Mouse (Mus musculus): Measurements from ENCODE around the gene Bbof1. TPM values are rescaled to one million over a fixed set of nuclear protein-coding genes. Genes with fewer than 3 reads are reported as not detected.

Gene Bbof1
- total RNA-seq, 2 experiments from 2014 or later: 10.1 TPM

DNA sequence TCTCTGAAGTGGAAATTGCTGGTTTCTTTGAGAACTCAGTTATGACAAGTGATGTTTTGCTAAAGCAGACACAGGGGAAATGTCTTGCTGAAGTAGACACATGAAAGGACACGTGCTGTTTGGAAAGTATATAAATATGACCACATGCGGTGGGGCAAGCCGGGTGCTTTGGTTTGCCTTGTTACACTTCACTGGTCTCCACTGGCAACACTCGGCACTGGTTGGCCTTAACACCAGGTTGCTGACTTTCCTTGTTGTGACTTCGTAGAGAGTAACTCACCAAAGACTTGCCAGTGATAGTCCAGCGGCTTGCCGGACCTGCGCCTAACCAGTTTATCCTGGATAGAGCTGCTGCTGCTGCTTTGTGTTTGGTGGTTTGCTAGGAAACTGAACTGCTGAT lies 20.8 kb upstream of the Bbof1 start:
- Histone ChIP-seq H3K4me3 (no peak overlapping the region), H3K27ac (no peak overlapping the region)
- no peak for TF ChIP-seq CTCF (IDR thresholded peaks at IDR 0.05)
- DNase-seq (ENCODE audit: extremely low spot score in 1 of 2, low spot score in 2 of 2): no peak
- intact Hi-C loops (cut with DNase I): no loop called here

DNA sequence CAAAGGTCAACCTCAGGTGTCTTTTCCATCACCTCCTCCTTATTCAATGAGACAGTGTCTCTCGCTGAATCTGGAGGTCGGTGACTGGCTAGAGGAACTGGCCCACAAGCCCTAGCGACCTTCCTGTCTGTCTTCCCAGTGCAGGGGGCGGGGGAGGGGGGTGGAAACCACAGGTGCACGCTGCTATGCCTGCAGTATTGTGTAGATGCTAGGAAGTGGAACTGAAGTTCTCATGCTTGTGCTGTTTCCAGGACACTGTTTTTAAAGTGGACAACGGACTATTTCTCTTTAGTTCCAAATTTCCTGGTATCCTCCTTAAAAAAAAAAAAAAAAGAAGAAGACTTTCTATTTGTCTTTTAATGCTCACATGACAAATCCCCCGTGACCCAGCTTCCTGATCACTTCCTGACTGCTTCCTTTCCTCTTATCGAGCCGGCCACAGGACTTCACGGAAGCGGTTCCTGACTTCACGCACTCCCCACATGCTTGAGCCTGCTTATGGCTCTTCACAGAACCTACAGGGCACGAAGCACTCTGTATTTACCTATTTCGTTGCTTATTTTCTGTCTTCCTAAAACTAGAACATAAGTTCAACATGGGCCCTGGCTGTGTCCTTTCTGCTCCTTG lies 20.0 kb upstream of the Bbof1 start:
- DNase-seq (ENCODE audit: extremely low spot score in 1 of 2, low spot score in 2 of 2): no peak
- H3K4me3 ChIP-seq: no peak overlapping the region
- no peak for TF ChIP-seq CTCF (IDR thresholded peaks at IDR 0.05)
- intact Hi-C loops (cut with DNase I): no loop called here
- no peak overlapping the region for H3K27ac ChIP-seq

DNA sequence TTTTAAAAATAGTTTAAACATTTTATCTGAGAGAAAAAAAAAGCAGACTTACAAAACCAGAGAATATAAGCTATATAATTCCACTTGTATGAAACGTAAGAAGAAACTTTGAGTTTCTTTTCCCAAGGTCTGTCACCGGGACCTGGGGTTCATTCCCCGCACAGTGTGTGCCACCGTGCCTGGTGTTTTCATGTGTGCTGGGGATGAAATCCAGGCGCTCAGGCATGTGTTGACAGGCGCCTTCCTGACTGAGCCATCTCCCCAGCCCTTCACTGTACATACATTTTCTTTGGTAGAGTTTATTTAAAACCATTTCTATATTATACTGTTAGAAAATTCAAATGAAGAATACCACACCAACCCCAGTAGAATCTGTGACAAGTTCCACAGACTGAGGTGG lies 18.5 kb upstream of the Bbof1 start:
- no peak for DNase-seq (ENCODE audit: extremely low spot score in 1 of 2, low spot score in 2 of 2)
- Histone ChIP-seq H3K27ac (no peak overlapping the region), H3K4me3 (no peak overlapping the region)
- no peak for TF ChIP-seq CTCF (IDR thresholded peaks at IDR 0.05)
- intact Hi-C loops (cut with DNase I): no loop called here

DNA sequence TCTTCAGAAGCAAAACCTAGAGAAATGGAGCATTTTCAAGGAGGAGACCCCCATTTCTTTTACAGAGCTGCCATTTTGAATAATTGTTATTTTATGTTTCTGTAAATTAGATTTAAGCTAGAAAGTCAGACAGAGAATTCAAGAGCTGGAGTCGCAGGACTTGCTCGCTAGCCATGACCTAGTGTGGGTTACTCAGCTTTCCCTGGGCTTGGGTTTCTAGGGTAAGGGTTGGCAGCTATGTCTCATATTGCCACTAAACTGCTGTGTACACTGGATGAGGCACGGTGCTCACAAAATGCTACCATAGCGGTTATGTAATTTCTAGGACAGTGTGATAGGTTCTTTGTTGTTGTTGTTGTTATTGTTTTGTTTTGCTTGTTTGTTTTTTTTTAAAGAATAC lies 16.2 kb upstream of the Bbof1 start:
- intact Hi-C loops (cut with DNase I): no loop called here
- H3K27ac ChIP-seq: no peak overlapping the region
- TF ChIP-seq CTCF (IDR thresholded peaks at IDR 0.05): no peak
- no peak for DNase-seq (ENCODE audit: extremely low spot score in 1 of 2, low spot score in 2 of 2)
- no peak overlapping the region for H3K4me3 ChIP-seq

DNA sequence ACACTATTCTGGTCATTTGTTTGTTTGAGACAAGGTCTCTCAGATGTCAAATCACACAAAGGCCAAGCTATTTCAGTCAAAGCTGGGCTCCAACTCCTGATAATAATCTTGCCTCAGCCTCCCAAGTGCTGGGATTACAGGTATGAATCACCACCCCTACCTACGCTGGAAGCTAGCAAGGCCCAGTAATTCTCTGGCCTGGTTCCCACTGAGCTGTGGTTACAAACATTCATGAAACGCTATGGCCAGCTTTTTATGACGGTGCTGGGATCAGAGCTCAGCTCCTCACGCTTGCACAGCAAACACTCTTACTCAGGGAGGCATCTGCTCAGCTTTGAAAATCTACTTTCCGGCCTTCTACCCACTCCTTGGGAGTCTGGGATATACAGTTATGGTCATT lies 15.0 kb upstream of the Bbof1 start:
- Histone ChIP-seq H3K27ac (no peak overlapping the region), H3K4me3 (no peak overlapping the region)
- no peak for TF ChIP-seq CTCF (IDR thresholded peaks at IDR 0.05)
- DNase-seq (ENCODE audit: extremely low spot score in 1 of 2, low spot score in 2 of 2): no peak
- intact Hi-C loops (cut with DNase I): no loop called here

DNA sequence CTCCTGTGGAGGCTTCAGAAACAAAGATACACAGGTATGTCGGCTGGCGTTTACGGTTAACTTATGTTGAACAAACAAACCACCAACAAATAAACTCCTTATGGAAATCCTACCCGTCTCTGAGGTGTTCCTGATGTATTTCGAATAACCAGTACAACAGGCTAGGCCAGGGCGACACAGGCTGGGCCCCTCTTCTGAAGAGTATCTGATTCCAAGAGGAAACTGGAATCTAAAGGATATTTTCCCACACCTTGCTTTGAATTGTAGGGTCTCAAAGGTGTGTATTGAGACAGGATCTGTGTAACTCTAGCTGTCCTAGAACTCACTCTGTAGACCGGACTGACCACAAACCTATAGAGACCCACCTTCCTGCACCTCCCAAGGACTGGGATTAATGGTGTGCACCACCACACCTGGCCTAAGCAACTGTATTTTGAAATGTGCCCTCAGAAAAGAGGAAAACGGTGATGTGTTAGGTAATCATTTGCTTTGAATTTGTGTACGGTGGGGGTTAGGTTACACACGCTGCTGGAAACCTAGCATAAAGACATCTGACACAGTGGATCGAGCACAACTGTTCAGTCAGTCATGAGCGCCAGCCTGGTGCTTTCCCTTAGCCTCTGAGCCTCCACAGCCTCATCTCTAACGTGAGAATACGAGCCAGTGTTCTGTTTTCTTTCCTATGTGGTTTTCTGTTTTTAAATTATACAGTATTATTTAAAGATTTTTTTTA lies 11.8 kb upstream of the Bbof1 start:
- Histone ChIP-seq H3K4me3 (no peak overlapping the region), H3K27ac (no peak overlapping the region)
- no peak for TF ChIP-seq CTCF (IDR thresholded peaks at IDR 0.05)
- intact Hi-C loops (cut with DNase I): no loop called here
- no peak for DNase-seq (ENCODE audit: extremely low spot score in 1 of 2, low spot score in 2 of 2)

DNA sequence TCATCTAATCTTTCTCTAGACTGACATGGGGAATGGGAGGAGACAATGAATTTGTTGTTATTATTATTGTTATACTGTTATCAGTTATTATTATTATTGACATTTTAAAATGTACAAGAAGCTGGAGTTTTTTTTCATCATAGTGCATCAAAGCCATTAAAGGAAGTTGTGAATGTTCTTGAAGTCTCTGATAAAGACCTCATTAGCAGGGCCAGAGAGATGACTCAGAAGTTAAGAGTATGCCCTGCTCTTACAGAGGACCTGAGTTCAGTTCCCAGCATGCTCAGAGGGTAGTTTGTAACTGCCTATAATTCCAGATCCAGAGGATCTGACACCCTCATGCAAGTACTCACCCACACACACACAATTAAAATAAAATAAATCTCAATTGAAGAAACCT lies 11.2 kb upstream of the Bbof1 start:
- no peak for DNase-seq (ENCODE audit: extremely low spot score in 1 of 2, low spot score in 2 of 2)
- Histone ChIP-seq H3K4me3 (no peak overlapping the region), H3K27ac (no peak overlapping the region)
- no peak for TF ChIP-seq CTCF (IDR thresholded peaks at IDR 0.05)
- intact Hi-C loops (cut with DNase I): no loop called here

DNA sequence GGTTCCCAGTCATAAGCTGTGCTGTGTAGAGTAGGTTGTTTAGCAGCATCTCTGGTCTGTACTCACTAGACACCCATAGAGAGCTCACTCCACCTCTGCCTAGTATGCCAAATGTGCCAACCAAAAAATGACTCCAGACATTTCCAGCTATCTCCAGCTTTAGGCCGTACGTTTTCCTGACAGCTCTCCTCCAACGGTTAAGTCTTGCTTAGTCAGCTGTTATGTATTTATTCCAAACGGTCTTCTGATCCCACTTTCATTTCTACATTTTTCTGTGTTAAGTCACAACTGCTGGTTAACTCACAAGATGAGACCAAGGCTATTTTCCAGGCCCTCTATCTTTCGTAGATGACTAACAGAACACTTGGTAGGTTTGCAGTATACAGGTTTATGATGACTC lies 10.2 kb upstream of the Bbof1 start:
- Histone ChIP-seq H3K4me3 (no peak overlapping the region), H3K27ac (no peak overlapping the region)
- DNase-seq (ENCODE audit: extremely low spot score in 1 of 2, low spot score in 2 of 2): no peak
- no peak for TF ChIP-seq CTCF (IDR thresholded peaks at IDR 0.05)
- intact Hi-C loops (cut with DNase I): no loop called here

DNA sequence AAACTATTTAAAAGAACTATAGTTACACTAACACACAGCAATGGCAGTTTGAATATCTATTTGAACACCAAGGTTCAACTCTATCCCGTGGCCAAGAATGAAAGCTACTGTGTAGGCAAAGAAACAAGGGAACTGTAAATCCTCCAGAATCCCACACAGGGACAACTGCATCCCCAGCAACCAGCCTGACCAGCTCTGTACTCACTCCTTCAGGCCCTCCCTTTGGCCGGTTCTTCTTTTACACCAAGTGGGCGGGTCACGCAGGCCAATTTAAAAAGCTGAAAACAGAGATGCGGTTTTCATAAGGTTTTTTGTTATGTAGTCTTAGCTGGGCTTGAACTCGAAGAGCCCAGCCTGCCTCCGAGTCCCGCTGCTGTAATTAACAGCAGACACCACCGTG lies 9.7 kb upstream of the Bbof1 start:
- DNase-seq (ENCODE audit: extremely low spot score in 1 of 2, low spot score in 2 of 2): no peak
- intact Hi-C loops (cut with DNase I): no loop called here
- no peak overlapping the region for H3K27ac ChIP-seq
- H3K4me3 ChIP-seq: no peak overlapping the region
- no peak for TF ChIP-seq CTCF (IDR thresholded peaks at IDR 0.05)

DNA sequence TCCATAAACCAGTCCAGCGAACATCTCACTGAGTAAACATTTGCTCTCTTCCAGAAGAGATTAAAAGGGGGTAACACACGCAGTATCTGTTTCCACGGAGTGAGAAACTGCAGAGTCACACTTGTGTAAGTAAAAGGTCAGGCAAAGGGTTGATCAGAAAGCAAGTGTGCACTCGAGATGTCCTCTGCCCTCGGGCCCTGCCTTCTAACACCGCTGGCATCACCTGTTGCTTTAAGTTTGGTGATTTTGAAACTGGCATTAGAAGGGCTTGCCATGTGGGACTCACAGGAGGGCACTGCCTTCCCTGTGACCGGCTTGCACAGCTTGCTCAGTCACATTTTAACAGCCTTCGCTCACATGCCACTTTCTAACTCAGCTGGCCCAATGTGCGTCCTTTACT lies 9.2 kb upstream of the Bbof1 start:
- no peak overlapping the region for H3K27ac ChIP-seq
- intact Hi-C loops (cut with DNase I): no loop called here
- H3K4me3 ChIP-seq: no peak overlapping the region
- no peak for DNase-seq (ENCODE audit: extremely low spot score in 1 of 2, low spot score in 2 of 2)
- no peak for TF ChIP-seq CTCF (IDR thresholded peaks at IDR 0.05)

DNA sequence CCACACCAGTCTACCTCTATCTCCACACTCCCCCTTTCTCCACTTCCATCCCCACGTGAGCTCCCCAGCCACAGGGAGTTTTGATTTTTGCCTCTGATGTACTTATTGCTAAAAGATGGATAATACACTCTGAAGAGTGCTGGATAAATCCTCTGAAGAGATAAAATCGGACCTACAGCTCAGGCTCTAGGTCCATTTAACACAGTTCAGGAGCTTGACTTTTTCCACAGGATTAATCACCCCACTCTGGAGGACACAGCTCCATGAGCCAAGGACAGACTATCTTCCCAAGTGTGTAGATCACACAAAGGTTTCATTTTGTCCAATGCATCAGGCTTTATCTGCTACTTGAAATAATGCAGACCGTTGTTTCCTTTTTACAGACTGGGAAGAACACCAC lies 8.8 kb upstream of the Bbof1 start:
- TF ChIP-seq CTCF (IDR thresholded peaks at IDR 0.05): no peak
- Histone ChIP-seq H3K4me3 (no peak overlapping the region), H3K27ac (no peak overlapping the region)
- intact Hi-C loops (cut with DNase I): no loop called here
- no peak for DNase-seq (ENCODE audit: extremely low spot score in 1 of 2, low spot score in 2 of 2)

DNA sequence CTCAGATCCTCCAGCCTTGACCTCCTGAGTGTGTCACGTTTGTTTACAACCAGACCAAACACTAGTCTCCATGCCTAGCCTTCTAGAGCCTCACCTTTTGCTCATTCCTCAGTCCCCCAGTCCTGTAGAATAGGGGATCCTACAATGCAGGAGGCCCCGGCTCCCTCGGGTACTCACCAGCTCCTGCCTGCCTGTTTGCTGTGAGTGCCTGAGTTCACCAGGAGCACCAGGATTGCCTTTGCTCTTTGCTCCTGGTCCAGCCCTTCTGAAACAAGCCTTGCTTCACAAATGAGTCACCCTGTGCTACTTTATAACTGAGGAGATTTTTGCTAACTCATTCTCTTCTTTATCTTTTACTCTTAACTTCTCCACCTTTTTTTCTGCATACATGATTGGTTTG lies 8.2 kb upstream of the Bbof1 start:
- Histone ChIP-seq H3K4me3 (no peak overlapping the region), H3K27ac (no peak overlapping the region; the same call in 1 of the 2 replicates)
- intact Hi-C loops (cut with DNase I): no loop called here
- no peak for TF ChIP-seq CTCF (IDR thresholded peaks at IDR 0.05)
- DNase-seq (ENCODE audit: extremely low spot score in 1 of 2, low spot score in 2 of 2): no peak

DNA sequence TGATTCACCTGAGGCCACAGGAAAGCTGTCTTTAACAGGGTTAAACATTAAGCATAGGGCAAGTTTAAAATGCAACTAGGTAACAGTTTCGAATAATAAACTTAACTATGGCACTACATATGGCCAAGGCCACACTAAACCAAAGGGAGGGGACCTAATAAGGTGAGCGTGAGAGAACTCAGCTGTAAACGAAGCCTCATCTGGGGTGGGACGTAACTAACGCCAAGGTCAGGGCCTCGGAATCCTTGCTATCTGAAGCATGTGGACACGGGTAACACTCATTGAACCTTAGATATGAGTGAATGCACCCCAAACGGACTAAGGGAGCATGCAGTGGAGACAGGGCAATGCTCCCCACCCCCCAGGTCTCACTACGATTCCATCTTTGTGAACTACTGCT lies 5.9 kb upstream of the Bbof1 start:
- DNase-seq (ENCODE audit: extremely low spot score in 1 of 2, low spot score in 2 of 2): no peak
- intact Hi-C loops (cut with DNase I): no loop called here
- no peak overlapping the region for H3K27ac ChIP-seq
- H3K4me3 ChIP-seq: no peak overlapping the region
- no peak for TF ChIP-seq CTCF (IDR thresholded peaks at IDR 0.05)
